In genomic region chr1:167002486-167002850, GRCm38 (mm10) we compare ENCODE assay signal across 7 mouse cellular contexts. TPM values are rescaled to one million over a fixed set of nuclear protein-coding genes. Genes with fewer than 3 reads are reported as not detected.
DNase-seq lines count a peak whose midpoint lies in the region; ATAC-seq lines count a peak whose summit lies in the region.

No protein-coding gene starts in this region.

- no peaks in the 10 kb centered on the region for H3K36me3 ChIP-seq in hindbrain, embryonic 11.5 days (ENCODE audit: control insufficient read depth, insufficient read depth, low read length)
- no peaks in the 10 kb centered on the region for H3K36me3 ChIP-seq in limb, embryonic 12.5 days
- no peaks in the 10 kb centered on the region for H3K36me3 ChIP-seq in midbrain, embryonic 12.5 days
- no peaks in the 10 kb centered on the region for H3K36me3 ChIP-seq in stomach, embryonic 14.5 days (ENCODE audit: control insufficient read depth, insufficient read depth, low read length)

- 1% methylated on average over 19 of the region's 19 CpGs for WGBS in hindbrain, embryonic 11.5 days
- under 1% methylated on average over 19 of the region's 19 CpGs for WGBS in limb, embryonic 12.5 days
- WGBS in midbrain, embryonic 12.5 days, result 2% methylated on average over 19 of the region's 19 CpGs
- WGBS in stomach, embryonic 14.5 days, result 1% methylated on average over 19 of the region's 19 CpGs

- H3K9me3 ChIP-seq in hindbrain, embryonic 11.5 days (ENCODE audit: control insufficient read depth, low read length), result no peaks in the 10 kb centered on the region
- H3K9me3 ChIP-seq in limb, embryonic 12.5 days, result no peaks in the 10 kb centered on the region
- no peaks in the 10 kb centered on the region for H3K9me3 ChIP-seq in midbrain, embryonic 12.5 days
- H3K9me3 ChIP-seq in stomach, embryonic 14.5 days (ENCODE audit: control insufficient read depth, low read depth, low read length), result no peaks in the 10 kb centered on the region

- H3K4me3 ChIP-seq in hindbrain, embryonic 11.5 days (ENCODE audit: low read depth, low read length), result peak overlapping the region; percentile 86
- H3K4me3 ChIP-seq in limb, embryonic 12.5 days (replicated peaks), result peak overlapping the region; percentile 91
- peak overlapping the region; percentile 86 for H3K4me3 ChIP-seq in midbrain, embryonic 12.5 days
- H3K4me3 ChIP-seq in stomach, embryonic 14.5 days (ENCODE audit: low read depth, low read length), result peak overlapping the region; percentile 72

- H3K27ac ChIP-seq in hindbrain, embryonic 11.5 days (ENCODE audit: low read depth, low read length), result peak overlapping the region; percentile 92; the same call in 1 of the 2 replicates
- H3K27ac ChIP-seq in limb, embryonic 12.5 days, result no peak overlapping the region
- H3K27ac ChIP-seq in midbrain, embryonic 12.5 days (replicated peaks), result peak overlapping the region; percentile 95
- no peak overlapping the region for H3K27ac ChIP-seq in stomach, embryonic 14.5 days (ENCODE audit: low read length)

- DNase-seq in adrenal gland, adult 18-20 months (ENCODE audit: low spot score in 2 of 2), result peak; percentile 53 to 65
- DNase-seq in cerebellum, adult 8-10 months, result peak; percentile 46
- peak; percentile 43 to 44 for DNase-seq in frontal cortex, postnatal 36 days (ENCODE audit: low spot score in 2 of 2)
- DNase-seq in hindbrain, embryonic 11.5 days (ENCODE audit: low spot score), result peak; percentile 76

- H3K27me3 ChIP-seq in hindbrain, embryonic 11.5 days (ENCODE audit: control insufficient read depth, insufficient read depth, low read length), result peaks cover 4% of the 10 kb centered on the region; the same call in 1 of the 2 replicates
- H3K27me3 ChIP-seq in limb, embryonic 12.5 days, result peaks cover 37% of the 10 kb centered on the region
- peaks cover 28% of the 10 kb centered on the region for H3K27me3 ChIP-seq in midbrain, embryonic 12.5 days
- peaks cover 15% of the 10 kb centered on the region for H3K27me3 ChIP-seq in stomach, embryonic 14.5 days (ENCODE audit: control insufficient read depth, insufficient read depth, low read length)

- peak overlapping the region; percentile 91 for H3K9ac ChIP-seq in hindbrain, embryonic 11.5 days (ENCODE audit: low read depth, low read length)
- no peak overlapping the region for H3K9ac ChIP-seq in limb, embryonic 12.5 days (replicated peaks)
- peak overlapping the region; percentile 91 for H3K9ac ChIP-seq in midbrain, embryonic 12.5 days (replicated peaks)
- H3K9ac ChIP-seq in stomach, embryonic 14.5 days (replicated peaks; ENCODE audit: low read depth, low read length), result no peak overlapping the region

- no peak for ATAC-seq in hindbrain, embryonic 11.5 days (ENCODE audit: low FRiP score)
- ATAC-seq in limb, embryonic 12.5 days (ENCODE audit: insufficient number of reproducible peaks, insufficient read depth, low FRiP score, low TSS enrichment, low read depth), result peak; percentile 26; the same call in 1 of the 2 replicates
- no peak for ATAC-seq in midbrain, embryonic 12.5 days (ENCODE audit: low FRiP score, low read depth)
- ATAC-seq in stomach, embryonic 14.5 days (ENCODE audit: insufficient number of reproducible peaks, insufficient read depth, low FRiP score, low read depth), result no peak

- H3K4me2 ChIP-seq in hindbrain, embryonic 11.5 days (replicated peaks; ENCODE audit: low read depth, low read length), result peak overlapping the region; percentile 93
- peak overlapping the region; percentile 89 for H3K4me2 ChIP-seq in limb, embryonic 12.5 days
- H3K4me2 ChIP-seq in midbrain, embryonic 12.5 days (replicated peaks), result peak overlapping the region; percentile 87
- peak overlapping the region; percentile 97 for H3K4me2 ChIP-seq in stomach, embryonic 14.5 days (replicated peaks; ENCODE audit: low read depth, low read length)

- H3K4me1 ChIP-seq in hindbrain, embryonic 11.5 days (replicated peaks; ENCODE audit: control insufficient read depth, insufficient read depth, low read length), result no peaks in the 10 kb centered on the region; the same call in none of the 2 replicates
- H3K4me1 ChIP-seq in limb, embryonic 12.5 days (replicated peaks), result peaks cover 12% of the 10 kb centered on the region
- peaks cover 20% of the 10 kb centered on the region for H3K4me1 ChIP-seq in midbrain, embryonic 12.5 days
- peaks cover 5% of the 10 kb centered on the region; the same call in 1 of the 2 replicates for H3K4me1 ChIP-seq in stomach, embryonic 14.5 days (ENCODE audit: control insufficient read depth, insufficient read depth, low read length)

RNA-seq across cellular contexts. Expression of gene Fam78b, which starts 1.3 kb away (rescaled TPM):
- 1 to 10 TPM; 7.0 to 7.7 TPM for total RNA-seq in adrenal gland, adult 18-20 months (2021)
- polyA plus RNA-seq in hindbrain, embryonic 11.5 days (2014; fragmentation: Nextera tagmentation; extraction: Ambion mirVana), result 9.3 and 11.0 TPM in 2 replicates
- 0.49 and 0.69 TPM in 2 replicates for polyA plus RNA-seq in limb, embryonic 12.5 days (2016; fragmentation: Nextera tagmentation; extraction: Ambion mirVana)
- 8.7 and 10.3 TPM in 2 replicates for polyA plus RNA-seq in midbrain, embryonic 12.5 days (2016; fragmentation: Nextera tagmentation; extraction: Ambion mirVana)
- polyA plus RNA-seq in stomach, embryonic 14.5 days (2014; fragmentation: Nextera tagmentation; extraction: Ambion mirVana), result 1.8 and 1.9 TPM in 2 replicates

Comparison
In these comparisons a context has a peak if more than half of its experiments do, and no peak if none do; other contexts are left out.
1. H3K27ac ChIP-seq: peak in hindbrain, embryonic 11.5 days (single experiment) and midbrain, embryonic 12.5 days (single experiment); none in limb, embryonic 12.5 days (single experiment) and stomach, embryonic 14.5 days (single experiment).
2. H3K9ac ChIP-seq: peak in hindbrain, embryonic 11.5 days (single experiment) and midbrain, embryonic 12.5 days (single experiment); none in limb, embryonic 12.5 days (single experiment) and stomach, embryonic 14.5 days (single experiment).
3. Peak in every context shown above with its lines, with median percentiles within 50 percentile points of each other: DNase-seq, H3K4me2 ChIP-seq and H3K4me3 ChIP-seq.